Mouse (Mus musculus) heart, adult 18-20 months (tissue): Measurements from ENCODE around the gene Olfr259. TPM values are rescaled to one million over a fixed set of nuclear protein-coding genes. Genes with fewer than 3 reads are reported as not detected.

Source experiments
- DNase-seq, 2 experiments: peaks; one replicate each; pipeline ENCODE4 v3.0.0; 2021 to 2022; ENCODE audit warnings: mixed read lengths in 1 of 2
- long read RNA-seq, 2 experiments: library from polyadenylated mRNA; stranded (forward); transcript quantifications; one replicate each; pipeline ENCODE4 v2.0.0; 2021
- total RNA-seq, 2 experiments: library from RNA; stranded (reverse); gene quantifications; 2 replicates each; pipeline ENCODE4 v1.2.3; 2021

Olfr259 gene
- total RNA-seq: not detected
- long read RNA-seq, experiment 1: 0 reads
- long read RNA-seq, experiment 2: 0 reads

- DNase-seq: no peak
Observed at GRCm38 (mm10) chr2:87114467-87114866, at the start of gene Olfr259. TSS of gene Olfr259 (minus strand) at chr2:87114567.

- no peak for DNase-seq
Observed at GRCm38 (mm10) chr2:87152524-87152923, 38.2 kb upstream of the Olfr259 start, which contains the start of gene Olfr1111. TSS of gene Olfr1111 (minus strand) at chr2:87152624.

- no peak for DNase-seq
Observed at GRCm38 (mm10) chr2:87140200-87140599, 25.8 kb upstream of the Olfr259 start, which contains the start of gene Olfr1110. TSS of gene Olfr1110 (minus strand) at chr2:87140300.

DNA sequence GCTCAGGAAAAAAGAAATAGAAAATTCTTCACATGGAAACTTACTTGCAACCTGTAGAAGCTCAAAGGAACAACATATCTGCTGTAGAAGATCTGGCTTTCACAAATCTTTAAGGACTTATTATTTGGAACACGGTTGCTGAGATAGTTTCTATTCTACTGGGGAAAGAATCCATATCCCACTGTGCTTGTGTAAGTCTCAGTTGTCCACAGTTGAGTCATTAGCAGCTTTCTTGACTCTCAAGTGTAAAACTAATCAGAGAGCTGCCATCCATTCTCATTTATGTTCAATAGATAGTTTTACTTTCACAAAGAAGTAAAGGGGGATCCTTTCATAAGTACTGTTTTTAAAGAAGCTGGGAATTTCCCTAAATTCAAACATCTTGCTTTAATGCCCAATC lies 18.5 kb downstream of the Olfr259 start, which contains the start of gene Olfr1109:
TSS of gene Olfr1109 (minus strand) at position 101 of the 400 bp plus-strand sequence.
- no peak for DNase-seq

- no peak for DNase-seq
Observed at GRCm38 (mm10) chr2:87075717-87076116, 38.6 kb downstream of the Olfr259 start, which contains the start of gene Olfr1107. TSS of gene Olfr1107 (minus strand) at chr2:87075817.

Other genes starting within 250 kb of the Olfr259 start
- not detected for gene Gm13723, start 239.8 kb downstream of the Olfr259 start, total RNA-seq
- not detected for gene Olfr1097, start 222.4 kb downstream of the Olfr259 start, total RNA-seq
- not detected for gene Olfr1098, start 190.0 kb downstream of the Olfr259 start, total RNA-seq
- not detected for gene Olfr1099, start 153.9 kb downstream of the Olfr259 start, total RNA-seq
- gene Olfr1100, start 134.6 kb downstream of the Olfr259 start, total RNA-seq: not detected
- gene Olfr1101, start 123.3 kb downstream of the Olfr259 start, total RNA-seq: not detected
- gene Olfr1102, start 116.2 kb downstream of the Olfr259 start, total RNA-seq: not detected
- not detected for gene Olfr1104, start 87.5 kb downstream of the Olfr259 start, total RNA-seq
- gene Olfr1105, start 78.0 kb downstream of the Olfr259 start, total RNA-seq: not detected
- gene Olfr1106, start 62.3 kb downstream of the Olfr259 start, total RNA-seq: not detected
- not detected for gene Olfr1107, start 38.8 kb downstream of the Olfr259 start, total RNA-seq
- gene Olfr1109, start 18.6 kb downstream of the Olfr259 start, total RNA-seq: not detected
- not detected for gene Olfr1110, start 25.7 kb upstream of the Olfr259 start, total RNA-seq
- gene Olfr1111, start 38.1 kb upstream of the Olfr259 start, total RNA-seq: not detected
- not detected for gene Olfr1112, start 73.2 kb upstream of the Olfr259 start, total RNA-seq
- gene Olfr1113, start 94.4 kb upstream of the Olfr259 start, total RNA-seq: not detected
- not detected for gene Olfr1115, start 133.4 kb upstream of the Olfr259 start, total RNA-seq
- gene Olfr1116, start 153.0 kb upstream of the Olfr259 start, total RNA-seq: not detected
- not detected for gene Olfr1118, start 193.0 kb upstream of the Olfr259 start, total RNA-seq
- gene Olfr1120, start 240.2 kb upstream of the Olfr259 start, total RNA-seq: not detected